Mouse (Mus musculus) thymus, adult 2 months (tissue): ENCODE data around the gene Tmc3.

Experiments
- CTCF ChIP-seq: fragments of 200-500 bp; IDR thresholded peaks from 2 replicates; pipeline ENCODE4 v1.5.1; 2012; ENCODE audit warnings: mild to moderate bottlenecking, control low read depth, low read length, moderate library complexity, borderline replicate concordance; ENCODE audit not compliant: control insufficient read depth, poor library complexity, insufficient read depth; ENCODE audit errors: extremely low read depth
- POLR2A ChIP-seq: fragments of 200-500 bp; IDR thresholded peaks from 2 replicates; pipeline ENCODE4 v1.6.1; 2012; ENCODE audit warnings: mild to moderate bottlenecking, low read length, control low read depth, moderate library complexity; ENCODE audit not compliant: control insufficient read depth, poor library complexity, insufficient read depth; ENCODE audit errors: extremely low read depth

- TF ChIP-seq POLR2A: no peak
- TF ChIP-seq CTCF: no peak
Observed at GRCm38 (mm10) chr7:83615272-83615671, 30.5 kb downstream of the Tmc3 start.
